Mouse (Mus musculus) testis, adult 2 months (tissue): Measurements from ENCODE around the gene Nfic.

ENCODE experiments used
- CTCF ChIP-seq: fragments of 200-500 bp; IDR thresholded peaks from 2 replicates; pipeline ENCODE4 v1.5.1; 2012; ENCODE audit warnings: low read depth, mild to moderate bottlenecking, inconsistent platforms, low read length, moderate library complexity; ENCODE audit not compliant: control insufficient read depth, insufficient read depth, insufficient replicate concordance
- POLR2A ChIP-seq: fragments of 200-500 bp; IDR thresholded peaks from 2 replicates; pipeline ENCODE4 v1.6.1; 2012; ENCODE audit warnings: low read depth, mild to moderate bottlenecking, inconsistent platforms, low read length, moderate library complexity; ENCODE audit not compliant: control insufficient read depth

DNA sequence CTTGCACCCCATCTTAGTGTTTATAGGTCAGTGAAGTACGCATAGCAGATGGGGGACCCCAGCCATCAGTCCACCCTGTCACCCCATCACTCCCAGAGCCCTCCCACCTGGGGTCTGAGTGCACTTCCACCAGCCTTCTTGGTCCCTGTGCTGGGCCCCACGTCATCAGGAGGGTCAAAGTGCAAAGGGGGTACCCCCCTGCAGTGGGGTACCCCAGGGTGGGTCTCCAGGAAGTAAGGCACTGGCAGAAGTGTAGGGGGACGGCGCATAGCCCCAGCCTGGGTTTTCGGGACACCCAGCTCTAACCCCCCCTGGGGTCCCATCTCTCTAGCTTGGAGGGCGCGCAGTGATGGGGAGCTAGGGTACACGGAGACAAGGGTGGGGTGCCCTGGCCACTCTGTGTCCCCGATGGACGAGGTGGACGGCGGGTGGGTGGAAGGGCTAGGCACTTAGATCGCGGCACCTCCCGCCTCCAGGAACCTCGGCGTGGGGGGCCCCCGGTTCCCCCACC is 55.6 kb downstream of the Nfic start:
- no peak for TF ChIP-seq CTCF
- TF ChIP-seq POLR2A = no peak
